Mouse (Mus musculus) WW6 (cell line): ENCODE data around the gene Palld.

Experiments
- DNase-seq: peaks from one replicate; pipeline ENCODE4 v3.0.0-alpha.2; 2013; ENCODE audit warnings: low read depth, low spot score

Gene Palld

DNA sequence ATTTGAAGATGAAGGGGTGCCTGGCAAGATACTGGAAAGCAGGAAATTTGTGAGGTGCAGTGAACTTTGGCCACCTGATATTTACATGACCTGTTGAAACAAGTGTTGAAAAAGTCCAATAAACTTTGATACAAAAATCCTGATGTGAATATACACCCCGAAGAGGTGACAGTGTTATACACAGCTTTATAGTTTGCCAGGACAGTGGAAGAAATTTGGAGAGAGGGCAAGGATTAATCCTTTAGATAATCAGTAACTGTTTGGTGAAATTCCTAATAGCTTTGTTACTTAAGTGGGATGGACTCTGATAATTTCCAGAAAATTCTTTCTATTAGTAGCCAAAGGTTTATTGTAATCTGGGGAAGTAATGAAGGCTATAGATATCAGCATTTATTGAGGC lies 314.2 kb downstream of the Palld start:
- no peak for DNase-seq

DNA sequence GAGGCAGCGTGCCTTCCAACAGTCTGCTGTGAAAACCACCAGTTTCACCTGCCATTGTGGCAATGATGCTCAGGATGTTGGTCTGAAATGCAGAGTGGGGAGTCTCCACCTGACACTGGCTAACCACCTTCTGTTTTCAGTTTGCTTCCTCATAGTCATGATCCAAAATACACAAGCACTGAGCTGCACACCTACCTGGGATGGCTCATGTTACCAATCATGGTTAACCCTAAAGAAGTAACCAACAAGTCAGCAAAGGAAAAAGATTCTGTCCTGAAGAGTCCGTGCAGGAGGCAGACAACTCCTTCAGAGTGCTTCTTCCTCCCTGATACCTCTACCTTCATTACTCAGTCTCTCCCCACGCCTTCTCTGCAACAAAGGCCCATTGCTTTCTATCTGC lies 314.8 kb downstream of the Palld start:
- DNase-seq, result no peak

DNA sequence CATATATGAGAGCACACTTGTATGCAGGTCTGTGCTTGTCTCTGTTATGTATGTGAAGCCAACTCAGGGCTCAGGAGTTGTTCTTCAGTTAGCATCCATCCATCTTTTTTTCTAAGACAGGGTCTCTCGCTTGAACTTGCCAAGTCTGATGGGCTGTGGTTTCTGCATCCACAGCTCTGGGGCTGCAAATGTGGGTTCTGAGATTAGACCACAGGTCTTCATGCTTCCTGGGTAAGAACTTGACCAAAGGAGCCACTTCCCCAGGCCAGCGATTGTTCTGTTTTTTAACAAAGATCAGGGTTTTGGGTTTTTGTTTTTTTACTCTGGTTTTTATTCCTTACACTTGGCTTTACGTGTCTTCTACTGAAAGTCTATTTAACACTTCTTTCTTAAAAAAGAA lies 316.0 kb downstream of the Palld start:
- DNase-seq, result no peak

DNA sequence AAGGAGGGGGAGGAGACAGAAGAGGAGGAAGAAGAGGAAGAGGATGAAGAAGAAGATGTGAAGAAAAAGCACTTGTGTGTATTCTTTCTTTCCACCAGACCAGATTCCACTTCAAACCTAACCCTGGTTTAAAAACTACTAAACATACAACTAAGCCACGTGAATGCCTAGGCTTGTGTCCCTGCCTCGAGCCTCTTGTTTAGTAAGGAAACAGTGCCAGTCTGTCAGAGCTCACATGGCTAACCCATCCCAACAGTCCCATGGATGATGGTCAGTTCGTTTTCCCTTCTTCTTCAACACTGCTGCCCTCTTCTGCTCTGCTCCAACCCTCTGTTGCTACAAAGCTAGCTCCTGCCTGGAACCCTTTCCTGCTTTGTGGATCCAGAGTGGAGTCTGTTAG lies 316.7 kb downstream of the Palld start:
- DNase-seq, result no peak

DNA sequence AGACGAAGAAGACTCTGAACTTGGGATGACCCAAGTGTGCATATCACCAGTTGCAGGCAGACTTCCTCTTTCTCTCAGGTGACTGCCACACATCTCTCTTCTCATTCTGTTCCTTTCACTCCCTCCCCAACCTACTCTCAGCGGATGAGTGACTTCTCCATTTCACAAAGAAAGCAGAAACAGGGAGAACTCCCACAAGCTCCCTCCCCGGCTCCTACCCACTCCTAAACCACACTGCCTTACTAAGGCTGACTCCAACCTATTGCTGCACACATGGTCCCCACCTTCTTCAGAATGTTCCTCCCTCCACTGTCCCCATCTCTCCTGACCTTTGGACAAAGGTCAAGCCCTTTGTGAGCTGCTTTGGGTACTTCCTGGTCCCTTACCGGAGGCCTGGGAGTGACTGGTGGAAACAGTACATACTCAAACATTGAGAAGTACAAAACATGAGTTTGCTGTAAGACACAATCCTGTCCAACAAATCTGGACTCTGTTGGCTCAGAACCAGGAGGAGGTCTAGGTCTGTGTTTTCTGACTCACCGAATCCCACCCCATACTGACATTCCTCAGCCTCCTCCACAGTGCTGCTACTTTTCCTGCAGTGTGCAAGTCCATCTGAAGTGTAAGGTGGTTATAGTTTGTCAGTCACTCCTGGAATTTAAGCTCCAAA lies 317.6 kb downstream of the Palld start:
- no peak for DNase-seq

DNA sequence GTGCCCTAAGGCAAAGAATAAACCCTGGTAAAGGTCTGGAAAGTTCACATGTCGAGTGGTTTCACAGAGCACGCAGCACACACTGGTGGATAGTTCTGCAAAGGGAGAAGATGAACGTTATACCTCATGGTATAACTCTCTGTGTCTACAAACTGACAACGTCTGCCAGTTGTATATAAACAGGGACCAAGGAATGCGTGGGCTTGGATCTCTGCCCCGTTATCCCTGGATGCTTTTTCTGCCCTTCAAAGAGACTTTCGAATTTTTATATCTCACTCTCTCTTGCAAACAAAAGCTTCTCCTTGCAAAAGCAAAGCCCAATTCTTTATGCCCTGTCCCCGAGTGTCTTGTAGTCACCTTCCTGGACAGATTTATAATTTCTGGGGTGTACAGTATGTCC lies 319.9 kb downstream of the Palld start:
- no peak for DNase-seq

DNA sequence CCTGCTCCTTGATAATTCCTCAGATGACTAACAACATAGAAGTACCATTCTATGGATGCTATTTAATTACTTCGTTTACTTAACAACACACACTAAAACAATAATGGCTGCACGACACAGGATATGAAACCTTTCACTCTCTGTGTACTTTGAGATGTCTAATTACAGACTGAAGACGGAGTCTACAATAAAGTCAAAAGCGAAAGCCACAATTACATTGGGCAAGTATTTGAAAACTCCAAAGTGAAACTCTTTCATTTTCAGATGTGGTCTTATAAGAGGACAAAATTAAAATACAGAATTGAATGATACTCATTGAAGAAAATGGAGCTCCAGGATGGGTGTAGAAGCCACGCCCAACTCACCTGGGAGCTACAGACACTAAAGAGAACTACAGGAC lies 321.2 kb downstream of the Palld start:
- no peak for DNase-seq

DNA sequence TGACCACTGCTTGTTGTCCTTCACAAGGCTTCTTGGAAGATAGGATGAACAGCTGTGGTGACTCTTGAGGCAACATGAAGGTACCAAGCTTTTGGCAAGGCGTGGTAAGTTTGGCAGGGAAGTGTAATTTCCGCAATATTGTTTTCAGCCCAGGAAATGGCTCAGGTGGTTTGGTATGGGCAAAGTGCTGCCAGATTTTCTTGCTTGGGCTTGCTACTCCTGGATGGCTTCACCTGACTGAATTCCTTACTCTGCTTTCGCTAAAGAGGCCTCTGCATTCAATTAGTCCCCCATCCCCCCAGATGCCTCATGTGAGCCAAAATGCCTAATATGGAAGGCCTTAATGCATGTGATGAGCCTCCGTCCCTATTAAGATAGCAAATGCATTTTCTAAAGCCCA lies 322.7 kb downstream of the Palld start:
- no peak for DNase-seq

DNA sequence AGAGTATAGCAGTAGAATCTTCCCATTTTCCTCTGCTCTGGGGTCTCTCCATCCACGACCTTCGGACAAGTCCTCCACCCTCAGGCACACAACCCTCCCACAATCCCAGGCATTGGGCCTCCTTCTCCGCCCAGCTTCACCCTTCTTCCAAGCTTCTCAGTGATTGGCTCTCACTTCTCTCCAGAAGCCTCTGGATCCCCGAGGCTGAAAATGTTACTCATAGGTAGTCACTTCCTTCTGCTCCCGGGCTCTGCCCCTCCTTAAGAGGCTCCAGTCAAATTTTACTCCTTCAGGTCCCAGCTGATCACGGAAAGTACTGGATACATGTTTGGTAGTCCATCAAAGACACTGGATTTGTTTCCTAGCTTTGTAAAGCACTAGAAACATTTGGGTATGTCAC lies 323.7 kb downstream of the Palld start:
- no peak for DNase-seq

DNA sequence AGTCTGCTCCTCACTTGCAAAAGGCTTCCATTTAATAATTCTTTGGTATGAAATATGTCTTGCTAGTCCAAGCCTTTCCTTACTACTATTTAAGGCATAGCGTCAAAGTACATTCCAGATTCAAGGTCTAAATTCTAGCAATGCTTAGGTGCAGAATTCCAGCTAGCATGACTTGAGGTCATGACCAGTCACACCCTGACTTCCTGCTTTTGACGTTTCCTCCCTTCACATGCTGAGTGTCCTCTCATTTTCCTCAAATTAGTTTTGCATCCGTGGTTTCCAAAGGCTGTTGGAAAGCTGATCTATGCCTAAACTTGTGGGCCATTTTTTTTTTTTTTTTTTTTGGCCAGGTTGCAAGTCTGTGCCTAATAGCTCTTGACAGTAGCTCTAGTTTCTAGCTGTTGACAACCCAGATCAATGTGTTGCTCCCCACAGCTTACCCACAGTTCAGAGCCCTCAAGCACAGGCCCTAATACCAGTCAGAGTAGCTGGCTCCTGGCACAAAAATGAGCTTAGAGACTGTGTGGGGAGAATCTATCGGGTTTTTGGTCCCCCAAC lies 327.3 kb downstream of the Palld start:
- DNase-seq, result no peak

DNA sequence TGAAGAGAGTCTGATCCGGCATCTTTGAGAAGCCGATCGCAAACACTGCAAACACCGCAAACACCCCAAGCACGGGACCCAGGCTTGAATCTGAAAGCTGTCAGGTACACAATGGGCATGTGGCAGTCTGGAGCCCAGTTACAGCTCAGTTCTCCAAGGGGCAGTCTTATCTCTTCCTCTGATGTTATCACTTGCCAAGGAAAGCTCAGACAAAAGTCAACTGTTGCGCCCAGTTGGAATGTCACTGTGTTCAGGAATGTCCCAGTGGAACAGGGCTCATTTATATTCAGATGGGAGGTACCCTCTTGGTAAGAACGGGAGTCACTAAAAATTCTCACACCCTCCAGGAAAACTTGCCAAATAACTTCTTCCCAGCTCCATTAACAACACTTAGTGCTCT lies 328.0 kb downstream of the Palld start:
- no peak for DNase-seq

DNA sequence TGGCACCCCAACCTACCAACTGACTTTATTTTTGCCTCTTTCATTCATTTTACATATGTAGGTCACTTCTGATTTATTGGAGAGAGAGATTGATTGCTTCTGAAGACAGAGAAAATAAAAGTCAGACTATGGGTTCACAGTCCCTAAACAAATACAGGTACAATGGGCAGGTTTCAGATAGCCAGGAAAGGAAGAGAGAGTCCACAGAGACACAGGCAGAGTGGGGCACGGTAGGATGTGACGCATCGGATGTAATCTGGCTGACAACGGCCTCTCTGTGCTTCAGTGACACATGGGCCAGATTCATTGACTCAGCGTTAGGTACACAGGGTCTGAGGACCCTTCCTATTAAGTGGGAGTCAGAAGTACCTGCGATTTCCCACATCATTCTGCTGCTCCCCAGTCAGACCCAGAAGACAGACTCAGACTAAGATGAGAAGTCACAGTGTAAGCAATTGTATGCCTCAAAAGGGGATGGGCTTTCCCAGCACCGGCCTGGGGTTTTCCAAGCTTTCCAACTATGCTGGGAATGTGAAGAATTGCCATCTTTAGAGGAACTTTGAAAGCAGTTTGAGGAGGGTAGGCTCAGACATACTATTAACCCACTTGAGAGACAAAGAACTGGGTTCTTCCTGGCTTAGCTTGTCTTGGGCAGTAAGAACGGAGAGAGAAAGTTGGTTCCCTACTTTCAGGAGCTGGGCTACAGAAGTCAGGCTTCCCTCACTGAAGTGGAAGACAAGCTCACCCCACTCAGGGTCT lies 329.1 kb downstream of the Palld start:
- DNase-seq, result no peak

DNA sequence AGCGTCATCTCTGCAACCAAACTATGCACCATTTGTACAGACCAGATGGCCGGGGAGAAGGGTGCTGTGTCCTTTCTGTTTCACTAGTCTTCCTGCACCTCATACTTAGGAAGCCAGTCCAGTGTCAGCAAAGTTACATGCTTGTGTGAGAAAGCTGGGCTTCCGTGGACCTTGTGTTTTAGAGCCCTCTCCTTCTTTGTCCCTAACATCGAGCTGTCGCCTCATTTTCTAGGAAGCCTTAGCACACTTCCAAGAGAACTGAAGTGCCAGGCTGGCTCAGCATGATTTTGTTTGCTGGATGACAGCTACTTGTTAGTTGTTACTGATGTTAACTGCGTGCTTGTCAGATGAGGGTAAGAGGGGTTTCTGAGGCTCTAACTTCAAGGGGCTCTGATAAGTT lies 329.8 kb downstream of the Palld start:
- no peak for DNase-seq

DNA sequence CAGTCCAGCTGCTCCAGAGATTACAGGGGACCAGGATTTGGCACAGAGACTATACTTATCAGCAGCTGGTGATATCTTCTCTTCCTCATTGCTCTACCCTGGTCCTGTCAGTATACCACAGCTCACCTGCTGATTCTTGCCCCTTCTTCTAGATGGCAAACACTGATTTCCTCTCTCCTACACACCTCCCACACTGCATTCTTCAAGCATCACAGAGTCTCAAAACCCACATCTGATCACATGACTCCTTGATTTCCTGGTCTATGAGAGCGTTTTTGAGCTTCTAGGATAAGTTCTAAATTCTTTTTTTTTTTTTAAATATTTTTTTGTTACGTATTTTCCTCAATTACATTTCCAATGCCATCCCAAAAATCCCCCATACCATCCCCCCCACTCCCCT lies 331.9 kb downstream of the Palld start:
- no peak for DNase-seq

DNA sequence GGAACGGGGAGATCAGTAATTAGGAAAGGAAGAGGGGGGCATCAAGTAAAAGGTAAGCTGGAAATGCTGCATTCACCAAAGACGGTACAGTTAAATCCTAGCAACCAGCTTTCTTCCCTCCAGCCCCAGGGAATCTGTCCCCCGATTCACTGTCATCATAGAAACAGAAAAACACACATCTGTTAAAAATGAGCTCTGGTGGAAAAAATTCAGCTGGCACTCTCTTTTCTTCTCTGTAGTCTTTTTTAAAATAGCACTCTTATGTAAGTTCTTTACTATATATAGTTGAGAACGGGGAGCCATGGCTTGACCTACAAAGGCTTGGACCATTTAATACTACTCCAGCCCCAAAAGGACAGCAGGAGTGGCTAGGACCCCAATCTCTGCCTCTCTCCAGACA lies 332.8 kb downstream of the Palld start:
- no peak for DNase-seq

DNA sequence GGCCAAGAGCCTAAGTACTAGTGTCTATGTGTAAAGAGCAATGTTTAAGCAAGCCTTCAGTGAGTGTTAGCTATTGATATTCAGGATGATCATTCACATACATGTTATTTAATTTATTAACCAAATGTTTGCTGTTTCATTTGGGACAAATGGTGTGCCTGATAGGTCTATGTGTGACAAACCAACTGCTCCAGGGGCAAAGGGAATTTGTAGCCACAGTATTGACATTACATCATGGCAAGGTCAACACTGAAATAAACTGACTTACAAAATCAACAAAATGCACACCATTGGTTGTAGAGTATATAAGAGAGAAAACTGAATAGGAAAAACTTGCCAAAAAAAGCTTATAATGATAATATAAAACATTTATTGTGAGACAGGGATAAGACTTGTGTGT lies 333.3 kb downstream of the Palld start:
- no peak for DNase-seq

DNA sequence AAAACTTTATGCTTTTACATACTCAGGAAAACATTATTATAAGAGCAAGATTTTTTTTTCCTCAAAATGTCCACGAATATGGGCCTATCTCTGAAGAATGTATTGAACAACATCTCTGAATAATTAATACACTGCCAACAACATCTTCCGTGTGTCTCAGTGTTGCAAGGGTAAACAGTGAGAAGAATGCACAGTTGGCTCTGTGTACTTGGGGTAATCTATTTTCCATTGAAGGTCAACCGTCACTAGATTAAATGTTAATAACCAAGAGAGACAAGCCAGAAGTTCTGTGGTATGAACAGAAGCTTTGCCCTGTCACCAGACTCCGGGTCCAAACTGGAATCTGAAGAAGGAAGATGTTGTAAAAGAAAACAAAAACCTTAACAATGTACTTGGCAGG lies 339.1 kb downstream of the Palld start:
- no peak for DNase-seq

DNA sequence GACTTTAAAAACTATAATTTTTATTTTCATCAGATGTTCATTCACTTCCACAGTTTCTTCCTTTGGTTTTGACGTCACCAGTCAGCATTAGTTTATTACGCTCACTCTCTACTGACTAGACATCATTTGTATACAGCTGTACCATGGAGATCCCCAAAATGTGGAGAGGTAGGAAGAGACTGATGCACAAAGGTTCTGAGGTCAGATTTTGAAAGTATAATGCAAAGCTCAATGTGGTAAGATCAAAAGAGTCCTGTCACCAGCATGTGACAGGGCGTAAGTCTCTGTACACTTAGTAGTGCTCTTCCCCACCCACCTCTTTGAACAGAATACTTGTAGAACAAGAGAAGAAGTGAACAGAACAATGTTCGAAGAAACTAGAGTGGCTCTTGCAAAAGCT lies 339.9 kb downstream of the Palld start:
- no peak for DNase-seq

DNA sequence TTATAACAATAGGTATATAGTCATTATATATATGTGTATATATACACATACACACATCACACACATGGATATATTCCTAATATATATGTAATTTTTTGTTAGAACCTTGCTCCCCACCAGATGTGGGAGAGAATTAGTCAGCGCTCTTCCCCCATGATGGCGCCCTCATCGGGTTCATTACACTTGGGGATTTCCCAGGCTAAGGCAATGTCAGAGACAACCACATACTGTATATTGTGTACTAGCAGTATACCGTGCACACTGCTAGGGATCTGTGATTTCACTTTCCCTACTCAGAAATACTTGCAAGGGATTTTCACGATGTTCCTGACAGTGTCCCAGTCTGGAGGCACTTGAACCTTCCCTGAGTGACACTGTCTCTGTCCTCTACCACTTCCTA lies 341.3 kb downstream of the Palld start:
- no peak for DNase-seq

DNA sequence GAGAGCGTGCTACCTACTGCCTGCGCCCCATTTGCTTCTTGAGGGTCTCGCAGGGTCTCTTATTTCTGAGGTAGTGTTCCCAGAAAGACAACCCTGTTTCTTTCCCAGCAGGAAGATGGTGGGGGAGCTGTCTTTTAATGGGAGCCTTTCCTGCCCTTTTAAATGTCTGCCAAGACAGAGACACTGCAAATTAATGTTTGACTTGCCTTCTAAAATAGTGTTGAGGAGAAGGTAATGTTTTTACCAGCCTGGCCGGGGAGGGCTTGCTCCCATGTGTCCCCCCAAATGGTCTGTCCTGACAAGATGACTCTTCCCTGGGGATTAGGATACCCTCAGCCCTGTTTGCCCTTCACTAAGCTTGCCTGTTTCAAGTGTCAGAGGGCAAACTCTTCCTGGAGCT lies 342.5 kb downstream of the Palld start:
- no peak for DNase-seq

DNA sequence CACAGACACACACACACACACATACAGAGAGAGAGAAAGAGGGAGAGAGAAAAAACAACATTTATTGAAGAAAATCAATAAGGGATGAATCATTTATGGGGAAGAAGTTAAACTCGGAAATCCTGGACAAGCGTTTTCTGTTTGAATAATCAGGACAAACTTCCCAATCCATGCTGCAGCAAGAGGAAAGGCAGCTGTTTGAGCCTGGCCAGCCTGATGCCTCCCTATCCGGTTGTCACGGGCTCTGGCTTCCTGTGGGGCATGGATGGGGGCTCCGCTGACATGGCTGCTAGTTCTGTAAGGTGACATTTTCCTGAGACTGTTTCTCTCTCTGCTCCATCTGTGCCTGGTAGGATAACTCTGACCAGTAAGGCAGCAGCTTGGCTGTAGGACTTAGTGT lies 343.0 kb downstream of the Palld start:
- no peak for DNase-seq

DNA sequence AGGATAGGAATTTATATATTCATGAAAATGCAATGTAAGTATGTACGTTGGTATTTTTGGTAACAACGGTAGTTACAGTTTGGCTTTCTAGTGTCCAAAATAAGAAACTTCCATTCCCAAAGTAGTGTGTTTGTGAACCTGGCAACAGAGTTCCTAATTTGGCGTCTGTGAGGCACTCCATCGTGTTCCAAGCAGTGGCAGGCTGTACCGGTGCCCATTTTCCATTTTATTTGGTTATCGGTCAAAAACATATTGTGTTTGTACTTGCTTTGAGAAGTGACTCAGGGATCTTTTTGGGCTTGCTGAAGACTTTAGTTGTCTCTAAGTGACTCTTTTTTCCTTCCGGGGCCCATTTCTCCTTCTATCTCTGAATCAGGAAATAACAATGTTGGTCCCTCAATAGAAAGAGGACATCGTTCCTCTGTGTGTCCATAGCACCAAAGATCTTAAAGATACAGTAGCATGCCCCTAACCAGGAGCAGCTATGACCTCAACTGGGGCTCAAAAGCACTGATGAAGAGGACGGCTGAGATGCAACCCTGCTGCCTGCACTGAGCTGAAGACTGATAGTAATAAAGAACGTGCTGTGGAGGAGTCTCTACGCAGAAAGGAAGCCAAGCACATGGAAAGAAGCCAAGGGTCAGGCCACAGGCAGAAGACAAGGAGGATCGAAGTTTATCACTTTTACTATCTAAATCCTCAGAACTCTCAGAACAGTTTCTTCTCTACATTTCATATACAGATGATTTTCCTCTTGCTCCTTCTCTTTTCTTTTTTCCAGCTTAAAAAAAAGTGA lies 344.2 kb downstream of the Palld start:
- DNase-seq, result no peak

DNA sequence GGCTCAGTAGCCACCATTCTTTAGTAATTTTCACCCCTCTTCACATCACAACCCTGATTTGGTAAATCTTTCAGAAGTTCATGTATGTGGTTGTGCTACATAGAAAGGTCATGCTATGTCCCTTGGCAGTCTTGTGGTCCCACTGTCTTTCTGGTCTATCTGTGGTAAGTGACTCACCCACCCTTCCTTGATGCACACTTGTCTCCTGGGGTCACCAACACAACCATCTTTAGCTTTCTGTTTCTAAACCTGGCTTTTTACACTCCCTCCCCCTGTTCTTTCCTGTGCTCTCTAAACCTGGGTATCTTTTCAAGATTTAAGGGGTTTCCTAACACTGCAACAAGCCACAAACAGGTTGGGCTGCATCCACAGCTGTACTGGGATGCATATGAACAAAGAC lies 345.5 kb downstream of the Palld start:
- DNase-seq, result no peak
